Mouse (Mus musculus): ENCODE data around the gene Bcl2. TPM values are rescaled to one million over a fixed set of nuclear protein-coding genes. Genes with fewer than 3 reads are reported as not detected.

The Bcl2 gene
- total RNA-seq, 2 experiments from 2014 or later: 5.5 to 6.1 TPM

DNA sequence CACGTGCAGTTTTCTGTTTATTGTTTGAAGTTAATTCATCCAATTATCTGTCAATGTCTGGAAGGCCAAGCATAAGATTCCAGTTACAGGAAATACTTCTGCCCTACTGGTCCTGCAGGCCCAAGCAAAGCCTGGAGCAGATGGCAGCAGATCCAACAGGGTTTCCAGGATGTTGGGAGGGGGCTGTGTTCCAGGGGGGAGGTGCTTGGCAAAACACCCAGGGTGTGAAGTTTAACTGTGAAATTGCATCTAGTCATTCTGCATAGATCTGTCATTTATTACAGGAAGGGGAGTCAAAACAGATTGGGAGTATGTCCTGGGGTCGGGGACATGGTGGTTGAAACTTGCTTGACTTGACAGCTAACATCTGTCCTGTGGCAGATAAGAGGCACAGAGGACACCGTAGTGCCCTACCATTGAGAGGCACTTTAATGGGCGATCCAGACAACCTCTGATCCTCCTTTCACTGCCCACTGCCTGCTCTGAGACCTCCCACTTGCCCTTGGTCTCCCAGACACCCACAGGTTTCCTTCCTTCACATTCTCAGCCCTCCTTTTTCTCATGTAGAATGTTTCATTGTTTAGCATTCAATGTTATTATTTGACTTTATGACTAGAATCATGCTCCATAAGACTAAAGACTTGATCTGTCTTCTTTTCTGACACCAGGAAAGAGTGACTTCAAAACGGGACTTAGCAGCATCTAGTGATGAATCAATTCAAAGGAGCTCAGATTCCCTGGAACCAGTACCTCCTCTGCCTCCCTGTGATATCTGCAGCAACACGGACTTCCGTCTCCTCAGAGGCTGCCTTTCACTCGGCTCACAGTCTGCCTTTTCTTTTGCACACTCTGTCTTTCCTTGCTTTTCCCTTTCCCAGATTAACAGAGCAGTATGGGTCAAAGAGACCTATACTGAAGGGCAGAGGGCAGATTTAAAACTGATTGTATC lies 47.7 kb downstream of the Bcl2 start:
- DNase-seq: peak; percentile 18 to 47

DNA sequence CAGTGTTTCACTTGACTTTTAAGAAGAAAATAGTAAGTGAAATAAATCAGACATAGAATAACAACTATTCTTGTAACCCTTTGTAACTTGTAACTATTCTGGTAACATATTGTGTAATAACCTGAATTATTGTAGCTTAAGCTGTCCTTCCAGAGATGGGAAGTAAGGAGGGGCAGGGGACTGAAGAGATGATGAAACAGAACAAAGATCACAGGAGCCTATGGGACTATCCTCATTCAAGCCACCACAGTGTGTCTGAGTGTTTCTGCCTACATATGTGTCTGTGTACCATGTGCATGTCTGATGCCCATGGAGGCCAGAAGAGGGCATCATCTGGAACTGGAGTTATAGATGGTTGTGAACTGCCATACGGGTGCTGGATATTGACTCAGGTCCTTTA lies 49.1 kb downstream of the Bcl2 start:
- no peak for DNase-seq

DNA sequence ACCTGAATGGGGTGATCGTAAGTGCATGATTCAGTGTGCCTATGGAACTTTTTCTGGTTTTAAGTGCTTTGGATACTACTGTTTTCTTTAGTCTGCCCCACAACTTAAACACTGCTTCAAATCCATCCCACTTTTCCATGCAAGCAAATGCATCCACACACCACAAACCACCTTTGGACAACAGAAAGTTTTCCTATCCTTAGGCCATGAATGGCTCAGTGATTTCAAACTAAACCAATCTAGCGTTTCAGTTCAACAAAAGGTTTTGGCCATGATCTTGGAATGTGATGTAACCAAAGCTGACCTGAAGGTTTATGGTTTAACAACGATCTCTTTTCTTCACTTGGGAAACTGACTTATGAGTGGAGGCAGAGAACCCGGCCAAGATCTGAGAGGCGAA lies 51.6 kb downstream of the Bcl2 start:
- no peak for DNase-seq

DNA sequence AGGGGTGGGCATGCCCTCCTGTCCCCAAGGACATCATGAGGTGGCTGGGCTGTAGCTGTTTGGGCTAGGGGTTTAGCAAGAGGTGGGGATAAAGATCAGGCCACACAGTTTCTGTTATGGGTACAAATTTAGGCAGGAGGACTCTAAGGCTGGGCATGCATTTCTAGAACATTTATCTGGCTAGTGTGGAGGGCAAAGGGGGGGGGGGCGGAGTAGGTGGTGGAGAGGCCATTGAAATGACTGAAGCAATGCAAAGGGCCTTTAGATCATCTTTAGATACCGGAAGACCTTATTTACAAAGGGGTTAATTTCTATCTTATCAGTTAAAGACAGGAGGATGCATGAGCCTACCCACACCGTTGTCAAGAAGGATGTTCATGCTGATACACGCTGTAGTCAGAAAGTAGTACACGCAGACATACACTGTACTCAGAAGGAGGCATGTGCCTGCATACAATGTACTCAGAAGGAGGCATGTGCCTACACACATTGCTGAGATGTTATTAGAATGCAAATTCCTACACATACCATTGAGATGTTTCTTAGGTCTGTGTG lies 55.7 kb downstream of the Bcl2 start:
- DNase-seq: no peak

DNA sequence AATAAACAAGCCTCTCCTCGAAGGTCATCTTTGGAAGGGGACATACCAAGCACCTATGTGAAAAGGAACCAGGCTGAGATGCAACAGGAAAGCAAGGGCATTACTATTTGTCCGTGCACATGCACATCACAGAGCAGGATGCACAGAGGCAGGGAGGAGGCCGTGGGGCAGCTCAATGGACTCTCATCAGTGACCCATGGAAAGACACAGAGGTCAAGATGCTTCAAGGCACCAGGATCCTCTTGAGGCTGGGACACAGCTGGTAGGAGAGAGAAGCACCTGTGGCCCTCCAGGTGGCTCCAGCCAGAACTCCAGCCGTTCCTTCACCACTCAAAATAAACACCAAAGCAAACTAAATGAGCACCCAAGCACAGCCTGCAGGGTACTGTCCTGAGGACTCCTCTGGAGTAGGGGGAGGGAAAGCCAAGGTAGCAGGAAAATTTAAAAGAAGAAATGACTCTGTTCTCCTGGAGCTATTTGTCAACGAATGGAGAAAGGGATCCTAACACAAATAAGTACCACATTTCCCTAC lies 57.8 kb downstream of the Bcl2 start:
- no peak for DNase-seq

DNA sequence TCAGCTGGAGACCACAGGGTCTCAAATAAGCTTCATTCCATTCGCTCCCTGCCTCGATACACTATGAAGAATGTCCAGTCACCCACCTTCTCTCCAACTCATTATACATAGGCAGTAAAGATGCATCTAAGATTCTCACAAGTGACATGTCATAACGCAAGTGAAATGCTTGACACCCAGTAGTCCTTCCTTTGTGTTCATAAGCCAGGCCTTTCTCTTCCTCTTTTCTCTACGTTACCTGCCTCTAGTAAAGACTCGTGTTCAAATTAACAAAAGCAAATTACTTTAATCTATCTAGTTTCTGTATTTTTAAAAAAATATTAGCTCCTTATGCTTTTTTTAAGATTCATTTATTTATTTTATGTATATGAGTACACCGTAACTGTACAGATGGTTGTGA lies 59.8 kb downstream of the Bcl2 start:
- no peak for DNase-seq

DNA sequence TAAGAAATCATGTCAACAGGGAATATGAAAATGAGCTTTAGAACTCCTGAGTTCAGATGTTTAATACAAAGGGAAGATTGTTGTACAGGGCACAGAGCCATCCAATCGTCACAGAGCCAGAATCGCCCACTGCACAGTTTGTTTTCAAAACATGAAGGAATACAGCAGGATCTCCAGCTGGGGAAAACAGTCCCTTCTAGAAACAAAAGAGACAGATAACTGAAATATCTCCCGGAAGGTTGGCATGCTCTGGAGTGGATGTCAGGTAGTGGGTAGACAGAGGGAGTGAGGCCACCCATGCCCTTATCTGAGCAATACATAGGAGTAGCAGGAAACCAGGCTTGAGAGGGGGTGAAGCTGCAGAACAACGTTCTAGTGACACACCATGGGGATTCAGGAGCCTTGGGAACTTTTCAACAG lies 60.6 kb downstream of the Bcl2 start:
- peak; percentile 48 to 52 for DNase-seq

DNA sequence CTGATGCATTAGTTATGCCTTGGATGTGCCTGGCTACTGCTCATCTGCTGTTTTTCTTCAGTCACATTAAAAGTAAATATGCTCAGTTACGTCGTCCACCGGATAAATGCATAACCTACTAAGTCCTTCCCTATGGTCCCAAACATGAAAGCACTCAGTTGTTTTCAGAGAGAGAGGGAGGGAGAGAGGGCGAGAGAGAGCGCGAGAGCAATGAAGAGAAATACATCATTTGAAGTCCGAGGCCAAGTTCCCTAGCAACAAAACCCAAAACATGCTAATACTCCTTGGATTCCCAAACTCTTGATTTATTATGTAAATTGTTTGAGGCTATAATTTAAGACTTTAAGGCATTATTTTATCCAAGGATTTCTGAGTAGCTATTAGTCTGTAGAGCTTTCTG lies 62.9 kb downstream of the Bcl2 start:
- no peak for DNase-seq

DNA sequence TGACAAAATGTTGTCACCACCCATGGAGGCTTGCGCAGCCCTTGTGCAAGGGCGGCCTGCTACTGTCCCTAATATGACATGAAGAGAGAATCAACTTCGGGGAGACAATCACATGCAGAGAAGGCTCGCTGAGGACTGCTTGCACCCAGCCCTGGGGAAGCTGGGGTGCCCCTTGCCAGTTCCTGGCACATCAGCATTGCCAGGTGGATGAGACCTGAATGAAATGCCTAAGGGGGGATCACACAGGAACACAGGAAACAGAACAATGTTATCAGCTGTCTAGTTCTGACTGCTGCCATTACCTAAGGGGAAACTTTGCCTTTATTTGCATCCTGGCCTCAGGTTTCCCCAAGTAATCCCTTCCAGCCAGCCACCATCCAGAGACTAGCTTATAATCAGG lies 63.6 kb downstream of the Bcl2 start:
- no peak for DNase-seq

DNA sequence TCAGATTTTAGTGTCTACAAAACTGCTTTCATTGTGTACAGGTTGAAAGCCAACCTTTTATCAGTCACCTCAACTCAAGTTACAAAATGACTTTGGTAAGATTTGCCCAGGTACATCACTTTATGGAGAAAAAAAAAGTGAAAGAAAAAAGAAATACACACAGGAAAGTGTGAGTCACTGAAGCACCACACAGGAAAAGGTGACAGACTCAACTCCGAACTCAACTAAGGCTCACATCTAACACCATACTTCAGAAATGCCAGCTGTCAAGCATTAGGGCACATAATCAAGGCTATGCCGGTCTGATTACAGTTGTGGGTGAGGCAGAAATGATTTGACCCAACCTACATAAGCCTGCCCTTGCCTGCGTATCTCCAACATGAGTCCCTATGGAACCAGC lies 66.7 kb downstream of the Bcl2 start:
- DNase-seq: no peak

DNA sequence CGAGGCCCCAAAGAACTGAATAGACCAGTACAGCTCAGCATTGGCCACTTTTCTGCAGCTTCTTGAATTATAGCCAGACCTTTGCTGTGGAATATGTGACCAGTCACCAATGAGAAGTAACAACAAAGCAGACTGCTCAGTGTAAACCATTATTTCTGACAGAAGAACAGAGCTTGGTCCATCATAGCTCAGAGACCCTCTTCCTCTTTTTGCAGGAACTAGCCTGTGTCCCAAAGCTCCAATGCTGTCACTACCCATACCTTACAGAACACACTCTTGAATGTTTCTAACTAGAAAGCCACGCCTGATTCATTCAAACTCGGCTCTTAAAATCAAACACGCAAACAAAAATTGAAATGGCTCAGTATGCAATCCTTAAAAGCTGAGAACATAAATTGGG lies 69.5 kb downstream of the Bcl2 start:
- DNase-seq: no peak

DNA sequence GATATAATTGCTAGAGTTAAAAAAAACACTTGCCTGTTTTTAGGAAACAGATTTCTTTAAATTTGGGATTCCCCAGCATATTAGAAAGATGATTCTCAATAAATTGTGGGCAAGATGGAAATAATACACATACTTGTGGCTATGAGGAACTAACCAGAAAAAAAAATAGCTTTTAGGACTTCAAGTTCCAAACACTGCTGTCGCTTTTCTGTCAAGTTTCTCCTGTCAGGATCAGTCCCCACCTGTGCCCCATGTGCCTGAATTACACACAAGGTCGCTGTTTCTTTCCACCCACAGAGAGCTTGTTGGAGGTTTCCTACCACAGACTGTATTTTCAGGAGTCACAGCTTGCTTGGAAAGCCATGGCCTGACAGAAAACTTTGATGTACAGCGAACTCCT lies 70.5 kb downstream of the Bcl2 start:
- no peak for DNase-seq

DNA sequence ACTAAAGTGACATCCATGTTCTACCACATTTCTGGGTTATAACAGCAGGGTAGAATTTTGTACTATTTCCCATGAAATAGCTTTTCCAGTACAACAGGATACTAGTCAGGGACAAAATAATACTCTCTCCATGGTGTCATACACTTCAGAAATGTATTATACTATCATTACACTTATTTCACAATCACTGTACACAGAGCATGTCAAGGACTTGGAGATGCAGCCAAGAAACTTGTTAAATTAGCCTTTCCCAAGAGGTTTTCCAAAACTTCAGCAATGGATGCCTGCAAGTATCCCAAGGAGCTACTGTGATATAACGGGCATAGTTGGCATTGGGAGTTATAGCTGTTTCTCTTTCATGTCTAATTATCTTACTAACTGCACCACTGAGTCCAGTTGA lies 73.5 kb downstream of the Bcl2 start:
- no peak for DNase-seq

DNA sequence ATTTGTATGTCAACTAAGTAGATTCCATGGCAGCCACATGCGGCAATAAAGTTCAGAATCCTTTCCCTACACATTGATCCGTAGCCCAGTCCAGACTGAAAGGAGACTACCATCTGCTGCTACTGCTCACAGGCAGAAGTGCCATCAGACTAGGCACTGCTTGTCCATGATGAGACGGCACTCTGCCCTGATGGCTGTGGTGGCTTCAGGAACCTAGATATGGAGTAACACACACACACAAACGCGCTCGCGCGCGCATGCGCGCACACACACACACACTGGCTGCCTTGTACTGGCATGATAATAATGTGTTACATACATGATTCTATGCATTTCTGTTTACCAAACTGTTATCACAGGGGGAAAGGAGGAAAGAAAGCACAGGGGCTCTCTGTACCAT lies 76.4 kb downstream of the Bcl2 start:
- DNase-seq: no peak

DNA sequence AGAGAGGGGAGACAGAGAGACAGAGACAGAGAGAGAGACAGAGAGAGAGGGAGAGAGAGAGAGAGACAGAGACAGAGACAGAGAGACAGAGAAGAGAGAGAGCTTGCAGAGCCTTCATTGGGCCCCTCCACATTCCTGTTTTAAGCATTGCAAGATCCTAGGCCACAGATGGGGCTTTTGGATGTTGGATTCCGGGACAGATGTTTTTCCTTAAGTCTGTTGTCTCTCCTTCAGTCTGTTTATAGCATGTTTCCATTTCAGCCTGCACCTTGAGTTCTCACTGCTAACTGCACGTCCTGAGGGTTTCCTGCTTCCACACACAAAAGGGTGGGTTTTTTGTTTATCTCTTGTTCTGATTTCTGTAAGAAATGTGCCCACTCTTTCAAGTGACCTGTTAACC lies 77.4 kb downstream of the Bcl2 start:
- DNase-seq: no peak

DNA sequence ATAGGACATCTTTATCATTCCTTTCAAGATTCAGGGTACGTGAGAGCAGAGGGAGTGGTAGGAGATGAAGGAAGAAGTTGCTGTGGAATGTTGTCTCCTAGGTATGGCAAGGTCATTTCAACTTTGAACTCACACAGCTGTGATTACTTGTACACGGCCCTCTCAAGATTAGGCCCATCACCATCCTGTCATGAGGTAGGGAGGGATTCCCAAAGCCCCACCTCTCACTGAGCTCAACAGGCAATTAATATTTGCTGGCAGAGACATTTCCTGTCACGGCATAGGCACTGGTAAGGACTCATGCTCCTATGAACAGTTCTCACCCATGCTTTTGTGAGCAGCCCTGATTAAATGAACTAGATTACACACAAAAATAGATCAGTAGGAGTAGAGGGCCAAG lies 80.9 kb downstream of the Bcl2 start:
- DNase-seq: peak; percentile 29 to 35

DNA sequence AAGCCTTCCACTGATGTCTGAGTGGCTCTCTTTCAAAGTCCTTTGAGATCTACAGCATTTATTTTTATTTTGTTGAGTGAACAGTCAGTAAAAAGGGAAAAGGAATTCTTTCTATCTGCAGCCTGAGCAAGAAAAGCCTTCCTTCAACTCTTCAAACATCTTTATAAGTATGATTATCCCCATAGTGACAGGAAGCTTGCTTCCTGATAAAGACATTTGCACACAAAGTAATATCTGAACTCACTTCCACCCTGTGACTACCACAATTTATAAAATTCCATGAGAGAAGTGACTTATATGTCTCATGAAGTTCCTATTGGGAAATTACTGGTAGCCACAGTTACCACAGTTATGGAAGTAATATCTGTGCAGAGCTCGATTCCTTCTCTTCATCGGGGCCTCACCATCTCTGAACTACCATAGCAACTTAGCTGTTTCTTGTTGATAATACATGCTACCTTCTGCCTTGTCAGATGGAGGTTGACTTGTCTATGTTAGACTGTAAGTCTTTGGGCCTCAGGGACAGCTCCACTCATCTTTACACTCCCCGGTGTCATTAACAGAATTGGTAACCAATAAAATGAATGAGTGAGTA lies 82.1 kb downstream of the Bcl2 start:
- DNase-seq: no peak

DNA sequence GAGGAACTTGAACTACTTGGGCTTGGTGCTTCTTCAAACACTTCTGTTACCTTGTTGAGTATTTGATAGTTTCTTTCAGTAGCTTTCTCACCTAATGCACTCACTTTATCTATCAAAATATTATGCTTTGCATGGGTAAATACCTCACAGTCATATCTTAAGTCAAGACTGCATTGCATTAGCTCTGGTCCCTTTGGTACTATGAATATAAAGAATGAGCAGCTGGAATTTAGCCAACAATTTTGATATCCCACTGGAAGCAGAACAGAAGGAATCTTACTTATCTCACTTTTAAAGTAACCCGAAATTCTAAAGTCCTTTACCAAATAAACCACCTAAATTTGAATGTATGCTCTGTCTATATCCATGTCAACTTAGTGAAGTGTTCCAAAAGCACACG lies 83.1 kb downstream of the Bcl2 start:
- DNase-seq: no peak

DNA sequence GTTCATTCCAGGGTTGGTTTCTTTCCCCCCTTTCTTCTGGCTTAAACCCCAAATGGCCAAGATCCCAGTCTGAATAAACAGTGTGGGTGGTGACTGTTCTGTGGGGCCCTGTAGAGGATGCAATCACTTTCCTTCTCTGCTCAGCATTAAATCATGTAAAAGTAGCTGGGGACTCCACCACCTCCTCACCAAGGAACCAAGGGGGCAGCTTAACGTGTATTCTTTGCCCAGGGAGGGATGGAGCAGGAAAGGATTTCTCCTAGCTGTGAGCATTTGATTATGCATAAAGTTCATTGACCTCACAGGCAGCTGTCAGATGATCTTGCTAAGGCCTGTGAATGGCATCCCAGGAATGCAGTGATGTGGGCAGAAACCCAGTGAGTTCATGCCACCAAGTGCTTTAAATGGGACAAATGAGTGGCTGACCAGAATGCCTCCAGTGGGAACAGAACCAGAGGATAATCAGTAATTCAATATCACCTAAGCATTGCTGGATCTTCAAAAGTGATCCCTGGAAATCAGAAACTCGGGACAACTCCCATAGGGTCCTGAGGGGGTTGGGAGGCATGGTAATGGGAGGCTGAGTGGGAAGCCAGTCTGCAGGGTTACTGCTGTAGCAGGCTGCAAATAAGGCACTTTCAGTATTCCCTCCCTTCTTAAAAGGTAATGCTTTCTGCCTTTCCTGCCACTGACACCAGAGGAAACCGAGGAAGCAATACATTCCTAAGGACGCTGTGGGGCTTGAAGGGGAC lies 84.0 kb downstream of the Bcl2 start:
- peak; percentile 74 to 79 for DNase-seq

DNA sequence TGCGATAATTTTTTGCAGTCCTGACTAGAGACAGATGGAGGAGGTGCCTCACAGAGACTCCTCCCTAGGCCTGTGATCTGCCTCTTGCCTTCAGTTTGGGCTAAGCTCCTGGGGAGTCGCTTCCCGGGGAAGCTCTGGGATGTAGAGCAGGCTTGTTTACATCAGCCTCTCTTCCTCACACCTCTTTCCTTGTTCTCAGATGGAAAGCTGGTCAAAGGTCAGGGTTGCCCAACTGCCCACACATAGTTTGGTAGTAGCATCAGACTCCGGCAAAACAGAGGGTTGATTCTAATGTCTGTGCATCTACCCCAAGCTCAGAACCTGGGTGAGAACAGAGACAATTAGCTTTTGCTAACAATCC lies 84.6 kb downstream of the Bcl2 start:
- peak; percentile 54 to 58 for DNase-seq

DNA sequence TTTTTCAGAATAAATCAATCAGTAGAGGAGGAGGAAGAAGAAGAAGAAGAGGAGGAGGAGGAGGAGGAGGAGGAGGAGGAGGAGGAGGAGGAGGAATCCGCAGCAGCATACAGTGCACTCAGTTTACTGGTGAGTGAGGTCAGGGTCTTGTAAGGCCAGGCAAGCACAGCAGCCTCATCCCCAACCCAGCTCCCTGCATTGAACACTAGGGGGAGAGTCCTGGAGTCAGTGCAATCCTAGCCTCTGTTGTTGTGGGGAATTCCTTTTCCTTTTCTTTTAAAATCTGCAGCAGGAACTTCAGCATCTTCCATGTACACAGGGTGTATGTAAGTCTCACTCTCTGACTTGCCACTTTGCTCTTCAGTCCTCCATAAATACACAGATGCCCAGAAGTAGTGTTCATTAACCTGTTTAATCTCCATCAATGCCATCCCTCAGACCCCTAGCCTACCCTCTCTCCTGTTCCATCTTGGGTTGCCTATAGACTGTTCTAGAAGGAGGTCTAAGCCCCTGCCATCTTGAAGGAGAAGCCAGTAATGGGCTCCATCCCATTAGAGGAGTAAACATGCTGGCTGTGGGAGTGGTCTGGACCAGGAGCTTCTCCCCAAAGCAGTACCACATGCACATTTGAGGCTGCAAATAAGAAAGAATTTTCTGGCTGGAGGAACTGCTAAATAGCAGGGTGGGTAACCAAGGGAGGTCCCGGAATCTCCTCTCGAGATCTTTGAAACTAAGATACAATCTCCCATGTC lies 85.2 kb downstream of the Bcl2 start:
- peak; percentile 26 to 43 for DNase-seq

DNA sequence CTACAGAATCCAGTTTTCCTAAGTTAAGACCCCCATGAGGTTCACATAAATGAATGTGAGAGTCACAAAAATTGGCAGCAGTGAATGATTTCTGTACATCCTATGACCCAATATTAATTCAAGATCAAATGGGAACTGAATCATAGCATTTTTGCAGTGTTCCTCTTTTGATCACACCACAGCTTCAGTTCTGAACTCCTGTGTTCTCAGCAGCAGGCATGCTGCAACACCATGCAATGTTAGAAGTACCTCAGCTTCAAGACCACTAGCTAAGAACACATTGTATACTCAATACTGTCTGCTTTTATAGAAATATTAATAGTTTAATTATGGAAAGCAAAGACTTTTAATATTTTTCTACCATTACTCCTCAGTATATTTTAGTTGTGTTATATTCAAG lies 85.8 kb downstream of the Bcl2 start:
- DNase-seq: no peak
